Mouse (Mus musculus) ES-E14 (cell line): ENCODE measurements around the gene Lfng.

Experiments
- CHD2 ChIP-seq: IDR thresholded peaks from 2 replicates; pipeline ENCODE4 v1.6.1; 2014; ENCODE audit warnings: mild to moderate bottlenecking, low read depth, low read length, inconsistent platforms
- HCFC1 ChIP-seq: IDR thresholded peaks from 2 replicates; pipeline ENCODE4 v1.6.1; 2012; ENCODE audit warnings: low read length, inconsistent platforms, borderline replicate concordance; ENCODE audit not compliant: insufficient read depth
- MAFK ChIP-seq: IDR thresholded peaks from 2 replicates; pipeline ENCODE4 v1.6.1; 2014; ENCODE audit warnings: mild to moderate bottlenecking, low read depth, low read length, inconsistent platforms; ENCODE audit not compliant: insufficient read depth
- ZNF384 ChIP-seq: IDR thresholded peaks from 2 replicates; pipeline ENCODE4 v1.6.1; 2012; ENCODE audit warnings: low read depth, low read length, inconsistent platforms

- TF ChIP-seq ZNF384 (no peak), CHD2 (no peak), MAFK (no peak), HCFC1 (no peak)
Measured at GRCm38 (mm10) chr5:140662741-140663592, 55.8 kb downstream of the Lfng start.
